Mouse (Mus musculus): Measurements from ENCODE around the gene Kif24.

The Kif24 gene

GRCm38 (mm10) chr4:41464345-41465286 lies at the start of gene Kif24, which contains the start of gene Nudt2:
Gene Kif24 (minus strand): TSS chr4:41464887.
Gene Nudt2 (plus strand): TSS chr4:41465151.
- DNase-seq (ENCODE audit: low read depth, low spot score): peak; percentile 99

- no peak for DNase-seq (ENCODE audit: low read depth, low spot score)
Observed at GRCm38 (mm10) chr4:41513714-41514113, 49.0 kb upstream of the Kif24 start.

GRCm38 (mm10) chr4:41513309-41513708 lies 48.6 kb upstream of the Kif24 start:
- DNase-seq (ENCODE audit: low read depth, low spot score): no peak

- no peak for DNase-seq (ENCODE audit: low read depth, low spot score)
Observed at GRCm38 (mm10) chr4:41507998-41508397, 43.3 kb upstream of the Kif24 start.

GRCm38 (mm10) chr4:41507326-41507924 lies 42.7 kb upstream of the Kif24 start:
- no peak for DNase-seq (ENCODE audit: low read depth, low spot score)

GRCm38 (mm10) chr4:41506906-41507305 lies 42.2 kb upstream of the Kif24 start:
- DNase-seq (ENCODE audit: low read depth, low spot score): peak; percentile 82

GRCm38 (mm10) chr4:41506156-41506555 lies 41.5 kb upstream of the Kif24 start:
- DNase-seq (ENCODE audit: low read depth, low spot score): no peak

- no peak for DNase-seq (ENCODE audit: low read depth, low spot score)
Observed at GRCm38 (mm10) chr4:41505131-41505551, 40.5 kb upstream of the Kif24 start.

GRCm38 (mm10) chr4:41504325-41504724 lies 39.6 kb upstream of the Kif24 start:
- DNase-seq (ENCODE audit: low read depth, low spot score): no peak

GRCm38 (mm10) chr4:41502986-41503412 lies 38.3 kb upstream of the Kif24 start, which contains the start of gene AI464131:
Gene AI464131 (minus strand): TSS chr4:41503076.
- peak; percentile 91 for DNase-seq (ENCODE audit: low read depth, low spot score)

GRCm38 (mm10) chr4:41502171-41502940 lies 37.7 kb upstream of the Kif24 start:
- no peak for DNase-seq (ENCODE audit: low read depth, low spot score)

- DNase-seq (ENCODE audit: low read depth, low spot score): no peak
Observed at GRCm38 (mm10) chr4:41500787-41501186, 36.1 kb upstream of the Kif24 start.

GRCm38 (mm10) chr4:41499619-41500018 lies 34.9 kb upstream of the Kif24 start:
- DNase-seq (ENCODE audit: low read depth, low spot score): no peak

GRCm38 (mm10) chr4:41498921-41499391 lies 34.3 kb upstream of the Kif24 start:
- DNase-seq (ENCODE audit: low read depth, low spot score): no peak

GRCm38 (mm10) chr4:41497995-41498845 lies 33.5 kb upstream of the Kif24 start:
- DNase-seq (ENCODE audit: low read depth, low spot score): no peak

GRCm38 (mm10) chr4:41497579-41497978 lies 32.9 kb upstream of the Kif24 start:
- no peak for DNase-seq (ENCODE audit: low read depth, low spot score)

GRCm38 (mm10) chr4:41497046-41497445 lies 32.4 kb upstream of the Kif24 start:
- no peak for DNase-seq (ENCODE audit: low read depth, low spot score)

- DNase-seq (ENCODE audit: low read depth, low spot score): no peak
Observed at GRCm38 (mm10) chr4:41495850-41496249, 31.2 kb upstream of the Kif24 start.

GRCm38 (mm10) chr4:41495076-41495475 lies 30.4 kb upstream of the Kif24 start:
- DNase-seq (ENCODE audit: low read depth, low spot score): no peak

- no peak for DNase-seq (ENCODE audit: low read depth, low spot score)
Observed at GRCm38 (mm10) chr4:41494378-41494777, 29.7 kb upstream of the Kif24 start.
